Mouse (Mus musculus): ENCODE data around the gene Casz1. TPM values are rescaled to one million over a fixed set of nuclear protein-coding genes. Genes with fewer than 3 reads are reported as not detected.
A peak's percentile ranks its signal among the peaks of the same experiment; 100 is the strongest.

Gene Casz1
- polyA plus RNA-seq, 1 experiment from 2014 or later = 6.3 TPM

DNA sequence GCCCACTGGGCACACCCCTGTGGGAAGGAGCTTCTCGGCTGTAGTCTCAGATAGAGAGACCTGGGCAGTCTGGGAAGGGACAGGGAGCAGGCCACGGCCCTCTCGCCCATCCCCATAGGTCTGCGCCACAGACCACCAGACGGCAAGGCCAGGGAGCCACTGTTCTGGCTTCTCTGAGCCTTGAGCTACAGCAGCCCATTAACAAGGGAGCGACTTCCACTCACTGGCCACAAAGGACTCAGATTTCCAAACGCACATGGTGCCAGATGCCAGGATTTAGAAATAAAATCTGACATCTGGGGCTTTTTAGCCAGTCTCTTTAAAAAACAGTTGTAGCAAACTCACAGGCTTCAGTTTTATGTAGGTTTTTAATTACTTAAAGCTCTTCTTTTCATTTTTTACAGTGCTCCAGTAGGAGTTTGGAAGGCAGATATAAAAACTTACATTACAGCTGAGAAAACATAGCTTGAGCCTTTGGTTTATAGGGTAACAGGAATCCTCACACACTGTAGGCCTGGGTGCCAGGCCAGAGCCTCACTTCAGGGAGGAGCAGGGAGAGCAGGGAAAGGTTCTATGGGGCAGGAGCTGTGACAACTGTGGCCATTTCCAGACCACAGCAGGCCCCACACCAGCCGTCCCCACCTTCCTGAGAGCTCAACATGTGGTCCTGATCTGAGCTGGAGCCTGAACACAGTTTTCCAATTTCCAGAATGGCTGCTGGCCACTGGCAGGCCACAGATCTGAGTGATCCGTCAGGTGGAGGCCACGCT is 160.5 kb downstream of the Casz1 start:
- H3K4me1 ChIP-seq = 0 out of 2 replicates have a peak, but pooled peaks cover 3% of the 10 kb centered on the region
- 0 out of 2 replicates have a peak overlapping the region, but pooled peaks have one; percentile 19 for H3K27ac ChIP-seq (replicated peaks)
- H3K36me3 ChIP-seq = peaks cover 57% of the 10 kb centered on the region
- no peak overlapping the region for H3K4me3 ChIP-seq
- 91% methylated on average over 10 of the region's 10 CpGs for WGBS
- no peak for DNase-seq (ENCODE audit: low spot score)
- no peaks in the 10 kb centered on the region for H3K27me3 ChIP-seq (ENCODE audit: low read depth, poor library complexity, severe bottlenecking)
- H3K9me3 ChIP-seq (replicated peaks) = no peaks in the 10 kb centered on the region

DNA sequence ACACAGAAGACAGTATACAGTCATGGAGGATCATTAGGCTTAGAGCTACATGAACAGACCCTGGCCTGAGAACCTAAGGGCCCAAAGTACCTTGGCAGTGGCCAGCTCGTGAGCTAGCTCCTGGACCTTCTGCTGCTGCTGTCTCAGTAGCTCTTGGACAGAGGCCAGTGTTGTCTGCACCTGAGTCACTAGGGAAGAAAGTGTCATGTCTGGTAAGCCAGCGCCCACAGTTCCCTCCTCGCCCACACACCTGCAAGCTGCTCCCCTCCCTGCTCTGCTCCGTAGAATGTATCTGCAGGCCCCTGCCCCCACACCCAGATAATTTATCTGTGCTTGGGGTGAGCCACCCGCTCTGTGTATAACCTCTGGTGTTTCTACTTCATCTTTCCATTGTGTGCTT is 161.9 kb downstream of the Casz1 start:
- no peaks in the 10 kb centered on the region for H3K9me3 ChIP-seq (replicated peaks)
- 91% methylated on average over 5 of the region's 5 CpGs for WGBS
- H3K4me3 ChIP-seq = no peak overlapping the region
- no peak overlapping the region for H3K27ac ChIP-seq (replicated peaks)
- DNase-seq (ENCODE audit: low spot score) = no peak
- H3K36me3 ChIP-seq = peaks cover 51% of the 10 kb centered on the region
- H3K27me3 ChIP-seq (ENCODE audit: low read depth, poor library complexity, severe bottlenecking) = no peaks in the 10 kb centered on the region
- peaks cover 14% of the 10 kb centered on the region for H3K4me1 ChIP-seq

DNA sequence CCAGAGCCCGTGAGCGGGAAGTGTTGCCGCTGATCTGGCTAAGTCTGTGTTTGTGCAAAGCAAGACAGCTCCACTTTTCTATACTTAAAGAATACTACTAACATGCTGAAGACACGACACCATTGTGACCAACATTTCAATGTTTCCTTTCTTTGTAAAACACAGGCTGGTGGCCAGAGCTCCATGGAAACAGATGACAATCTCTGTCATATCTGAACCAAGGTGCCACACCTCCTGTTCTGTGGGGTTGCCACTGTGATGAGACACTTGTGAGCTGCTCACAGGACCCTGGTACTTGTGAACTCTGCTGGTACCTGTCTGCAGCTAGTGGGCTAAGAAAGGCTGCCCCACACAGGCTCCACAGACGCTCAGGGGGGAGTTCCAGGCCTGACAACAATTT is 164.6 kb downstream of the Casz1 start:
- Histone ChIP-seq H3K27ac (replicated peaks) (no peak overlapping the region), H3K36me3 (peaks cover 28% of the 10 kb centered on the region), H3K4me3 (no peak overlapping the region), H3K27me3 (ENCODE audit: low read depth, poor library complexity, severe bottlenecking) (no peaks in the 10 kb centered on the region), H3K9me3 (replicated peaks) (no peaks in the 10 kb centered on the region), H3K4me1 (peaks cover 41% of the 10 kb centered on the region)
- 82% methylated on average over 5 of the region's 5 CpGs for WGBS
- DNase-seq (ENCODE audit: low spot score) = no peak

DNA sequence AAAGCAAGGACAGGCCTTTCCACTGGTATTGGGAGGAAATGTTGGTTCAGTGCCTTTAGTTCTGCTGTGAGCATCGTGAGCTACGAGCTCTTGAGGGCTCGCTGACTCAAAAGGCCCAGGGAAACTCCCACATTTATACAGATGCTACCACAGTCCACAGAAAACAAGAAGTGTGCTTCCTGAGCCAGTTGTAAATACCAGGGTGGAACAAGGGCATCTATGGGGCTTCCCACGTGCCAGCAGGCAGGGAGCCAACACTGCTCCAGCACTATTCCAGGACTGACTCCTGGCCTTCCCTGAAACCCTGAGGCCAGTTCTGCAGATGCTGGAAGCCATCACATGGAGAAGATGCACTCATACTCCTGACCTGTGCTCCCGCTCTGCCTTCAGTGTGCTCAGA is 165.4 kb downstream of the Casz1 start:
- H3K4me3 ChIP-seq = no peak overlapping the region
- peaks cover 28% of the 10 kb centered on the region for H3K36me3 ChIP-seq
- no peaks in the 10 kb centered on the region for H3K9me3 ChIP-seq (replicated peaks)
- WGBS = 86% methylated on average over 5 of the region's 5 CpGs
- no peaks in the 10 kb centered on the region for H3K27me3 ChIP-seq (ENCODE audit: low read depth, poor library complexity, severe bottlenecking)
- peak overlapping the region; percentile 29; the same call in 1 of the 2 replicates for H3K27ac ChIP-seq (replicated peaks)
- DNase-seq (ENCODE audit: low spot score) = no peak
- peaks cover 49% of the 10 kb centered on the region for H3K4me1 ChIP-seq

DNA sequence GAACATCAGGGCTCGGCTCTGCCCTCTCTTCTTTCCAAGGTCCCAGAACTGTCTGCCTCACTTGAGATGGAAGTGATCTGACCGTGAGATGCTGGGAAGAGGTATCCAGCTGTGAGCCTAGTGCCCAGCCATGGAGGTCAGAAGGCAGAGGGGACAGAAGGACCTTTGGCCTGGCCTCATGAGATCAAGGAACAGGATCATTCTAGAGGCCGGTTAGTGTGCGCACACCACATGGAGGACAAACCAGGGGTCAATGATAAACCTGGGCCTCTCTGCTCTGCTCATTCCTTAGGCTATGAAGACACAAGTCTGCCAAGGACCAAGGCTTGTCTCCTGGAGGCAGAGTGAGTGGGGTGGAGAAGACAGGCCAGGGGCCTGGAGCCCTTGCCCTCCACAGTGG is 166.5 kb downstream of the Casz1 start:
- DNase-seq (ENCODE audit: low spot score) = no peak
- WGBS = 68% methylated on average over 4 of the region's 4 CpGs
- Histone ChIP-seq H3K4me3 (no peak overlapping the region), H3K27me3 (ENCODE audit: low read depth, poor library complexity, severe bottlenecking) (no peaks in the 10 kb centered on the region), H3K27ac (replicated peaks) (peak overlapping the region; percentile 61; the same call in 1 of the 2 replicates), H3K36me3 (peaks cover 19% of the 10 kb centered on the region), H3K9me3 (replicated peaks) (no peaks in the 10 kb centered on the region), H3K4me1 (peaks cover 53% of the 10 kb centered on the region)

DNA sequence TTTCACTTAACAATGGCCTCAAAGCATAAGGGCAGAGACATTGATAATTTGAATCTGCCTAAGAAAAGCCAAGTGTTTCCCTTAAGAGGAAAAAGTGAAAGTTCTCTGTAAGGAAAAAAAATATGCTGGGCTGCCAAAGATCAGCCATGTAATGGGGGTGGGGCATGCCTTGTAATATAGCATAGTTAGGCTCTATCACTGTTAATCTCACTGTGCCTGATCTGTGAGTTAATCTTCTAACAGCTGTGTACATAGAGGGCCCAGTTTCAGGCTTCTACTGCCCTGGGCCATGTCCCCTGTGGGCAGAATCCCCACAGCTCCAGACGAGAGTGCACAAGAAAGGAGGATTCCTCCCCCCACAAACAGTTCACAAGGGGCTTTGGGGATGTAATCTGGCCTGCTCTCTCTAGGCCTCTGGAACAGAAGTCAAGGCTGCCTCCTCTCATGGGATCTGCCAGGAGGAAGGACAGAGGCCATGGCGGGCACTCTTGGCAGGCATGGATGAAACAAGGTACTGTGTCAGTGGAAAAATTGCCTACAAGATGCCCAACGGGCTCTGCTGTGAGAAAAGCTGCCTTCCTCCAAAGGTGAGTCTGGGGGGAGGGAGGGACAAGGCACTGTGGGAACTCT is 167.5 kb downstream of the Casz1 start:
- H3K4me3 ChIP-seq = no peak overlapping the region
- WGBS = 60% methylated on average over 3 of the region's 3 CpGs
- peaks cover 53% of the 10 kb centered on the region for H3K4me1 ChIP-seq
- peaks cover 13% of the 10 kb centered on the region for H3K36me3 ChIP-seq
- no peaks in the 10 kb centered on the region for H3K9me3 ChIP-seq (replicated peaks)
- peak overlapping the region; percentile 64 for H3K27ac ChIP-seq (replicated peaks)
- H3K27me3 ChIP-seq (ENCODE audit: low read depth, poor library complexity, severe bottlenecking) = no peaks in the 10 kb centered on the region
- no peak for DNase-seq (ENCODE audit: low spot score)

DNA sequence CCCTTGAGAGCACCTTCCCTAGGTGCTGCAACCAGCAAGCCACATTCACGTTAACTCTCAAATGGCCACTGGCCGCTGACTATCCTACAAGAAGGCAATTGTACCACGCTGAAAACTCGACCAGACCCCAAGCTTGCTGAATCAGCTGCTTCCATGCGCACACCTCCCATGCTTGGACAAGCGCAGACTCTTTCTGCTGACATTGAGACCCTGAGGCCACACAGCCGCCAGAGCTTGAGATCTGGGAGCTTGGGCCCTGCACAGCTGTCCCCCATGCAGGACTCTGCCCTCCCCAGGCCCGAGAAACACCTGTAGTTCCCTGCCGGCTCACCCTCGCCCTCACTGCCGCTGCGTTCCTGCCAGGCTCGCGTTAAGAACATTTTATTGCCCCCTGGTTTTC is 168.5 kb downstream of the Casz1 start:
- Histone ChIP-seq H3K4me1 (peaks cover 56% of the 10 kb centered on the region), H3K36me3 (peaks cover 8% of the 10 kb centered on the region), H3K9me3 (replicated peaks) (no peaks in the 10 kb centered on the region), H3K27ac (replicated peaks) (no peak overlapping the region), H3K4me3 (no peak overlapping the region), H3K27me3 (ENCODE audit: low read depth, poor library complexity, severe bottlenecking) (no peaks in the 10 kb centered on the region)
- DNase-seq (ENCODE audit: low spot score) = no peak
- 86% methylated on average over 14 of the region's 14 CpGs for WGBS

DNA sequence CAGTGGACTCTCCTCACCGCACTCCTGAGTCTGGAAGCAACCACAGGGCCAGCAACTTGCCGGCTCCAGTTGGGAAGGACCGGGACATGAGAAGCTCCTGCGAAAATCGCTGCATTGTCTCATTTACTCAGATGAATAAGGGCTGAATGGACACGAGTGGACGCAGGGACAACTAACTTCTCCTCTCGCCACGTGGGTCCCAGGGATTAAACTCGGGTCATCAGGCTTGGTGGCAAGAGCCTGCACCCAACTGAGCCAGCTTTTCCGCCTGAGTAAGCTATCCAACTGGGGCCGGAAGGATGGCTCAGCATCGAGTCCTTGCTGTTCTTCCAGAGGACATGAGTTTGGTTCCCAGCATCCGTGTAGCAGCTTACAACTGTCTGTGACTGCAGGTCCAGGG is 169.2 kb downstream of the Casz1 start:
- peaks cover 62% of the 10 kb centered on the region for H3K4me1 ChIP-seq
- no peak for DNase-seq (ENCODE audit: low spot score)
- WGBS = 45% methylated on average over 14 of the region's 14 CpGs
- peak overlapping the region; percentile 38; the same call in 1 of the 2 replicates for H3K27ac ChIP-seq (replicated peaks)
- no peaks in the 10 kb centered on the region for H3K27me3 ChIP-seq (ENCODE audit: low read depth, poor library complexity, severe bottlenecking)
- no peaks in the 10 kb centered on the region for H3K9me3 ChIP-seq (replicated peaks)
- no peak overlapping the region for H3K4me3 ChIP-seq
- peaks cover 8% of the 10 kb centered on the region for H3K36me3 ChIP-seq

DNA sequence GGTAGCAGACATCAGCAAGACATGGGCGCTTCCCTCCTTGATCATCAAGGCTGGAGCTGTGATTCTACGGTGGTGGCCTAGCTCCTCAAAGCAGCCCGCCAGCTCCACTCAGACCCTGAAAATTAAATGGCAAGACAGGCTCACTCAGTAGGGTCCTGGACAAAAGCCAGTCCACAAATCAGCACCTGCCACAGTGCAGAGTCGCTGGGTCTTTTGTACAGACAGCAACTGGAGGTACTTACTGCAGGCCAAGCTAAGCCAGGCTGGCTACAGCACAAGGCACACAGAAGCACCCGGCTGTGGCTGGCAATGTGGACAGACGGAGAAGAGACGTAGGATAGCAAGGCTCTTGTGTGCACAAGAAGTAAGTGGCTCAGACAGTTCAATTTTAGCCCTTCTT is 170.6 kb downstream of the Casz1 start:
- H3K36me3 ChIP-seq = peaks cover 5% of the 10 kb centered on the region; the same call in 1 of the 2 replicates
- WGBS = 89% methylated on average over 7 of the region's 7 CpGs
- H3K9me3 ChIP-seq (replicated peaks) = no peaks in the 10 kb centered on the region
- H3K27ac ChIP-seq (replicated peaks) = no peak overlapping the region
- no peak for DNase-seq (ENCODE audit: low spot score)
- H3K27me3 ChIP-seq (ENCODE audit: low read depth, poor library complexity, severe bottlenecking) = no peaks in the 10 kb centered on the region; the same call in 1 of the 2 replicates
- peaks cover 75% of the 10 kb centered on the region for H3K4me1 ChIP-seq
- no peak overlapping the region for H3K4me3 ChIP-seq

DNA sequence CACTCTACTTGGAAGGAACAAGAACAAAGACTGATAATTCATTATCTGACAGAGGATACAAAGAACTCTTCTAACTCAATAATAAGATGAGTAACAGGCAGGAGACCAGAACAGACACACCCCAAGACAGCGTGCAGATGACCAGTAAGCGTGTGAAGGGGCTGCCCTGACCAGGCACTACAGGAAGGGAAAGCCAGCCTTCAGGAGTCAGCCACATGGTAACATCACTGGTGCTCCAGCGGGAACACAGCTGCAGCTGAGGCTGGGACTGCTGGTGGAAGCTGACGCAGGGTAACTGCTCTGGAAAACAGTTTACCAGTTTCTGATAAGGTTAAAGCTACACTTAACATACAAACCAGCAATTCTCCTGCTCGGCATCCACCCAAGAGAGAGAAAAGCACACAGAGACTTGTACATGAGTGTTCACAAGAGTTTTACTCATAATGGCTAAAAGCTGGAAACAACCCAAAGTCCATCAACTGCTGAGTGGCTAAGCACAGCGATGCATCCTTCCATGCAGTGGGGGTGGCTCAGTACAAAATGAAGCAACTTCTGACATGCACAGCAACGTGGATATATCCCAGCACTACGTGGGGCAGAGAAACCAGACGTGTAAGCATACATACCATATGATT is 174.1 kb downstream of the Casz1 start:
- peaks cover 55% of the 10 kb centered on the region for H3K4me1 ChIP-seq
- H3K27me3 ChIP-seq (ENCODE audit: low read depth, poor library complexity, severe bottlenecking) = no peaks in the 10 kb centered on the region; the same call in 1 of the 2 replicates
- H3K9me3 ChIP-seq (replicated peaks) = no peaks in the 10 kb centered on the region
- H3K4me3 ChIP-seq = no peak overlapping the region
- no peak for DNase-seq (ENCODE audit: low spot score)
- WGBS = 79% methylated on average over 9 of the region's 9 CpGs
- peaks cover 10% of the 10 kb centered on the region; the same call in 1 of the 2 replicates for H3K36me3 ChIP-seq
- no peak overlapping the region for H3K27ac ChIP-seq (replicated peaks)

DNA sequence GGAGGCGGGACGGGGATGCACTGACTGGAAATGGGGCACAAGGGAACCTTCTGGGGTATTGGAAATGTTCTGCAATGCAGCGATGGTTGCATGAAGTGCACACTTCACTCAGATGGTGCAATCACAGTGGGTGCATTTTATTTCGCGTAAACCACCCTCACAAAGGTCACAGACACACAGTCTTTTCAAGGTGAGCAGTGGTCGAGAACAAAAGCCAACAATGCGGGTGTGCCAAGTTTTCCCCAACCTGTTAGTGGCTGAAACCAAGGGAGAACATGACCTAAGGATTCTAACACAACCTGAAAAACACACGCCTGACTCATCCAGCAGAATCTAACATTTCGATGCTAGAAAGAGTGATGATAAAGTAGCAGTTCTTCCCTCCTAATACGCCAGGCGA is 174.7 kb downstream of the Casz1 start:
- 93% methylated on average over 11 of the region's 11 CpGs for WGBS
- no peak for DNase-seq (ENCODE audit: low spot score)
- H3K4me3 ChIP-seq = no peak overlapping the region
- H3K9me3 ChIP-seq (replicated peaks) = no peaks in the 10 kb centered on the region
- H3K27me3 ChIP-seq (ENCODE audit: low read depth, poor library complexity, severe bottlenecking) = peaks cover under 1% of the 10 kb centered on the region
- peaks cover 16% of the 10 kb centered on the region for H3K36me3 ChIP-seq
- H3K4me1 ChIP-seq = peaks cover 50% of the 10 kb centered on the region
- no peak overlapping the region for H3K27ac ChIP-seq (replicated peaks)

DNA sequence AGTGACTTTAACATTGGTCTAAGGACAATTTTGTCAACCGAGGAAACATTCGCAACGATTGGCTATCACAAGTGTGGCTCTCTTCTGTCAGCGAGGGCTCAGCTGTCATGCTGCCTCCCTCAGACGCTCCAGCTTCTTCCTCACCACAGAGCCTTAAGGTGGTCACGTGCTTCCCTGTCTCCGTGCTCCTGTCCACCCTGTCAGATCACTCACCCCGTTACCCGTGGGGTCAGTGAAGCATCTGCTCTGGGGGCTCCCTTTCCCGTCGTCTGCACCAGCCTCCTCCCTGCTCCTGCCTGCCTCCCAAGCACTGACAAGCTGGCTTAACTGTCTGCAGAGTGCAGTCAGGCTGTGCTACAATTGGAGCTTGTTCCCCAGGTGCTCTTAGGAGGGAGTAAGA is 175.6 kb downstream of the Casz1 start:
- Histone ChIP-seq H3K4me1 (peaks cover 50% of the 10 kb centered on the region), H3K9me3 (replicated peaks) (no peaks in the 10 kb centered on the region), H3K36me3 (peaks cover 18% of the 10 kb centered on the region), H3K4me3 (no peak overlapping the region), H3K27me3 (ENCODE audit: low read depth, poor library complexity, severe bottlenecking) (peaks cover 3% of the 10 kb centered on the region), H3K27ac (replicated peaks) (no peak overlapping the region)
- 77% methylated on average over 11 of the region's 11 CpGs for WGBS
- DNase-seq (ENCODE audit: low spot score) = no peak

DNA sequence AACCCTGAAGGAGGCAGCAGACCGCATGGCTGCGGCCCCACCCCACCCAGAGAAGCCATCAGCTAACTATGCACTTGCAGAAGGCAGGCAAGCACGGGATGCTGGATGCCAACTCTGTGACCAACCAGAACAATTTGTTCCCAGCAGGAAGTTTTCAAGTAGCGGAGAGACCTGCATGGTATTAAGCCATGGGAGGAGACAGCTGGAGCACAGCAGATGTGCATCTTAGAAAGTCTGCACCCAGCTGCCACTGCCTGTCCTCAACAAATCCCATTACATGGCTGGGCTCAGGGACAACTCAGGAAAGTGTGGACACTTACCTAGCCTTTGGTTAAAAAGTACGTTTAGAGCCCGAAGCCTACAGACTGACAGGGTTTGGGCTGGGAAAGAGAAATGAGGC is 178.0 kb downstream of the Casz1 start:
- peaks cover 18% of the 10 kb centered on the region for H3K36me3 ChIP-seq
- no peak overlapping the region for H3K27ac ChIP-seq (replicated peaks)
- no peak for DNase-seq (ENCODE audit: low spot score)
- 68% methylated on average over 6 of the region's 6 CpGs for WGBS
- no peaks in the 10 kb centered on the region for H3K9me3 ChIP-seq (replicated peaks)
- no peak overlapping the region for H3K4me3 ChIP-seq
- H3K27me3 ChIP-seq (ENCODE audit: low read depth, poor library complexity, severe bottlenecking) = peaks cover 3% of the 10 kb centered on the region
- H3K4me1 ChIP-seq = peaks cover 69% of the 10 kb centered on the region
